Mouse (Mus musculus) intestine, embryonic 15.5 days (tissue): ENCODE data around the gene Umad1. TPM values are rescaled to one million over a fixed set of nuclear protein-coding genes. Genes with fewer than 3 reads are reported as not detected.

Experiments
- ATAC-seq: fragments of 200-750 bp; cut with Nextera tagmentation; 2 replicates; pipeline ENCODE4 v1.8.0; 2017; ENCODE audit warnings: moderate TSS enrichment, moderate library complexity
- H3K27ac ChIP-seq: fragments of 300-500 bp; sonication (generic); 2 replicates; pipeline ENCODE4 v1.5.1; 2015; ENCODE audit warnings: mild to moderate bottlenecking, inconsistent platforms
- H3K27me3 ChIP-seq: fragments of 300-500 bp; sonication (generic); replicated peaks from 2 replicates; pipeline ENCODE4 v1.6.1; 2015; ENCODE audit warnings: inconsistent platforms
- H3K36me3 ChIP-seq: fragments of 300-500 bp; sonication (generic); 2 replicates; pipeline ENCODE4 v1.6.1; 2015; ENCODE audit warnings: inconsistent platforms
- H3K4me1 ChIP-seq: fragments of 300-500 bp; sonication (generic); replicated peaks from 2 replicates; pipeline ENCODE4 v1.6.1; 2015; ENCODE audit warnings: inconsistent platforms
- H3K4me2 ChIP-seq: fragments of 300-500 bp; sonication (generic); replicated peaks from 2 replicates; pipeline ENCODE4 v1.6.1; 2015; ENCODE audit warnings: mild to moderate bottlenecking, inconsistent platforms
- H3K4me3 ChIP-seq: fragments of 300-500 bp; sonication (generic); replicated peaks from 2 replicates; pipeline ENCODE4 v1.5.1; 2015; ENCODE audit warnings: inconsistent platforms
- H3K9ac ChIP-seq: fragments of 300-500 bp; sonication (generic); 2 replicates; pipeline ENCODE4 v1.6.1; 2015; ENCODE audit warnings: inconsistent platforms
- H3K9me3 ChIP-seq: fragments of 300-500 bp; sonication (generic); 2 replicates; pipeline ENCODE4 v1.6.1; 2016; ENCODE audit warnings: inconsistent platforms
- WGBS: fragments of 180-500 bp; shearing (Covaris S2); methylation state at CpG from one replicate; pipeline ENCODE4 v1.1.7; 2015; 5-methylcytosine and 5-hydroxymethylcytosine counted together
- polyA plus RNA-seq: library from polyadenylated mRNA; unstranded; fragments of >200 nt; fragmentation: Nextera tagmentation; extraction: Ambion mirVana; gene quantifications from 2 replicates; pipeline ENCODE4 v1.2.1, GENCODE M21; 2015

The Umad1 gene
- polyA plus RNA-seq, 1 experiment from 2014 or later, result 25.5 TPM

DNA sequence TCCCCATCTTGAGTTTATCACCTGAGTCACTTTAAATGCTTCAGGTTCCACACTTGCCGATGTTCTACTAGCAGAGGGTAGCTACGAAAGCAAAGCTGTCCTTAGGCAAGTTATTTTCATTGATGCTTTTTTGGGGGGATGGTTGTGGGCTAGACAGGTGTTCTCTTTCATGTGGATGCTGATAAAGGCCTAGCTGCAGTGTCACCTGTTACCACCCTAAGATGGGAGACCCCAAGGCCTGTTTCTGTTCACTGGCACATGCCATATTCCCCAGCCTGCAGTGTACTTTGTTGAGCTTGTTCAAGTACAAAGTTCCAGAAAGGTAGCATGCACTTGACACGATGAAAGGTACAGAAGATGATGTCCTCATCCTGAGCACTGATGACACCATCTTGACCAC is 178.8 kb downstream of the Umad1 start:
- H3K4me1 ChIP-seq, result no peaks in the 10 kb centered on the region
- no peaks in the 10 kb centered on the region for H3K27me3 ChIP-seq
- no peak overlapping the region for H3K4me2 ChIP-seq
- H3K4me3 ChIP-seq, result no peak overlapping the region
- no peak overlapping the region for H3K27ac ChIP-seq
- no peak for ATAC-seq
- H3K9ac ChIP-seq, result no peak overlapping the region
- no peaks in the 10 kb centered on the region for H3K36me3 ChIP-seq
- 96% methylated on average over 3 of the region's 3 CpGs for WGBS
- H3K9me3 ChIP-seq, result no peaks in the 10 kb centered on the region; the same call in 1 of the 2 replicates

DNA sequence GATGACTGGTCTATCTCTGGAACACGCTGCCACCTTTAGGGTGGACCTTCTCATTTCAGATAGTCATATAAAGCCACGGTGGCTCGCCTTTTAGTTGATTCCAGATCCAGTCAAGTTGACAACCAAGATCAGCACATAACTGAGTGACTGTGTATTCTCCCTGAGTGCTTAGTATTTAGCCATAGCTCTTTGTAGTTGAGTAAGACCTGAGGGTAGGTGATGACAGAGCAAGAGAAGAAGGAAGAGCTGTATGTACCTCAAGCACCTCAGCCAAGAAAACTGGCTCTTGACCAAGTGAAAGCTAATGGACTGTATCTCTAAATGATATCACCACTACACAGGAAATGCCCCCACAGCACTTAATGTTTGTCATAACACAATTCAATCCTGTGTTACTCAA is 182.7 kb downstream of the Umad1 start:
- WGBS, result 85% methylated on average over 3 of the region's 3 CpGs
- Histone ChIP-seq H3K4me3 (no peak overlapping the region), H3K4me2 (no peak overlapping the region), H3K9ac (no peak overlapping the region), H3K27ac (no peak overlapping the region), H3K36me3 (no peaks in the 10 kb centered on the region), H3K27me3 (no peaks in the 10 kb centered on the region), H3K9me3 (no peaks in the 10 kb centered on the region; the same call in 1 of the 2 replicates), H3K4me1 (0 out of 2 replicates have a peak, but pooled peaks cover 2% of the 10 kb centered on the region)
- no peak for ATAC-seq

DNA sequence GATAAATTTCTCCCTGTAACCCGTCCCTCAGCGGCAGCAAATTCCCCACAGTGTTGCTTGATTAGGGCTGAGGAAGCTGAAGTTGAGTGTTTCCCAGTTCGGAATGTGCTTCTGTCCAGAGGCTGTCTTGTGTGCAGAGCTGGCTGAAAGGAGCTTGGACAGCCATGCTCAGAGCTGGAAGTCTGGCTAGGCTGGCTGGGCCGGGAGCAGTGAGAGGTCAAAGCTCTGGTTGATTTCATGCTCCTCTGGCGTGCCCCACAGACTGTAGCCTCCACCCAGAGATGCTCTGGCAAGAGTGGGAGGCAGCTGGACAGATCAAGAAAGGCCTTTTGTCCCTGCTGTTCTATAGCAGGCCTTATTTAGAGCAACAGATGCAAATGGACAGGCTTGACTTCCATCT is 187.7 kb downstream of the Umad1 start:
- H3K9me3 ChIP-seq, result no peaks in the 10 kb centered on the region
- H3K36me3 ChIP-seq, result no peaks in the 10 kb centered on the region
- H3K4me1 ChIP-seq, result 0 out of 2 replicates have a peak, but pooled peaks cover 3% of the 10 kb centered on the region
- 46% methylated on average over 5 of the region's 5 CpGs for WGBS
- H3K4me2 ChIP-seq, result no peak overlapping the region
- H3K27me3 ChIP-seq, result no peaks in the 10 kb centered on the region
- H3K4me3 ChIP-seq, result no peak overlapping the region
- H3K9ac ChIP-seq, result no peak overlapping the region
- H3K27ac ChIP-seq, result no peak overlapping the region
- ATAC-seq, result peak; percentile 51

DNA sequence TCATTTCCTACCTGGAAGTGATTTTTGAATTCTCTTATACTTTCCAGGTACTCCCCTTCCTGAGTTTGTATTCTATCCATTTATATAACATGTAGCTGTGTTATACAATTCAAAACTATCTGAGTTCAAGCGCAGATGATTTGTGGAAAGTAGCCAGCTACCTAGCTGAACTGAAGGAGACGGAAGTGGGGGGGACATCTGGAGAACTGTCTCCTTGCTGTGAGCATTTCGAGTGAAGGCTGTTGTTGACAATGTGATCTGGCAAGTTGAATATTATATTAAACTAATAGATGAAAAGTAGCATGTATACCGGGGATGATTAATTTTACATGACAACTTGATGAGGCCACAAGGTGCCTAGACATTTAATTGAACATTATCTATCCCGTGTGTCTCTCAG is 196.5 kb downstream of the Umad1 start:
- WGBS, result 85% methylated on average over 5 of the region's 5 CpGs
- Histone ChIP-seq H3K27ac (no peak overlapping the region), H3K4me1 (no peaks in the 10 kb centered on the region), H3K4me2 (no peak overlapping the region), H3K9me3 (no peaks in the 10 kb centered on the region), H3K9ac (no peak overlapping the region), H3K4me3 (no peak overlapping the region), H3K36me3 (no peaks in the 10 kb centered on the region), H3K27me3 (no peaks in the 10 kb centered on the region)
- no peak for ATAC-seq

- no peak overlapping the region for H3K4me3 ChIP-seq
- no peaks in the 10 kb centered on the region for H3K36me3 ChIP-seq
- no peaks in the 10 kb centered on the region for H3K27me3 ChIP-seq
- H3K9ac ChIP-seq, result no peak overlapping the region
- no peak overlapping the region for H3K4me2 ChIP-seq
- no peaks in the 10 kb centered on the region for H3K9me3 ChIP-seq
- H3K4me1 ChIP-seq, result no peaks in the 10 kb centered on the region
- H3K27ac ChIP-seq, result no peak overlapping the region
- ATAC-seq, result no peak
- WGBS, result 89% methylated on average over 4 of the region's 4 CpGs
These were observed 199.5 kb downstream of the Umad1 start for GRCm38 (mm10) chr6:8458596-8458995.

GRCm38 (mm10) chr6:8462447-8462846 is 203.4 kb downstream of the Umad1 start:
- H3K27me3 ChIP-seq, result no peaks in the 10 kb centered on the region
- 79% methylated on average over 2 of the region's 2 CpGs for WGBS
- ATAC-seq, result peak; percentile 63

GRCm38 (mm10) chr6:8465388-8465787 is 206.3 kb downstream of the Umad1 start:
- Histone ChIP-seq H3K27ac (no peak overlapping the region), H3K36me3 (no peaks in the 10 kb centered on the region), H3K4me2 (peak overlapping the region; percentile 30; the same call in 1 of the 2 replicates), H3K9me3 (no peaks in the 10 kb centered on the region), H3K4me1 (no peaks in the 10 kb centered on the region), H3K27me3 (no peaks in the 10 kb centered on the region), H3K4me3 (no peak overlapping the region), H3K9ac (no peak overlapping the region)
- WGBS, result 64% methylated on average over 1 of the region's 1 CpGs
- peak; percentile 77 for ATAC-seq

More at GRCm38 (mm10) chr6:8462447-8462846, 203.4 kb downstream of the Umad1 start:
- H3K4me3 ChIP-seq, result no peak overlapping the region
- H3K4me2 ChIP-seq, result no peak overlapping the region
- no peaks in the 10 kb centered on the region for H3K9me3 ChIP-seq
- no peaks in the 10 kb centered on the region for H3K4me1 ChIP-seq
- no peak overlapping the region for H3K27ac ChIP-seq
- H3K36me3 ChIP-seq, result no peaks in the 10 kb centered on the region
- no peak overlapping the region for H3K9ac ChIP-seq

DNA sequence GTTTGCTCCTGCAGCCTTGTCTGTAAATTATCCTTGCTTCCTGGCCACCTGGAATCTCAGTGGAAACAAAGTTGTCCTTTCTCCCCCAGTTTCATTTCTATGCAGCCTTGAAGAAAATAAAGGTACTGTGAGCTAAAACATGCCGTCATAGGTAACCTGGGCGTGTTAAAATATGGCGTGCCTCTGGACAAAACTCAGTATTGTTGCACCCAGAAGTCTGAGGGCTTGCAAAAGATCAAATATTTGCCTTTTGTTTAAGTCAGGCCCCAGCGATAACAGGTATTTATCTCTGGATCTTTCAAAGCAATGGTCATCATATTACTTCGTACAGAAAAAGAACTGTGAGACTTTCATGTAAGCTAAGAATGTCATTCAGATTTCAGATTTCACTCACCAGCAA is 206.9 kb downstream of the Umad1 start:
- Histone ChIP-seq H3K4me3 (no peak overlapping the region), H3K27ac (no peak overlapping the region), H3K36me3 (no peaks in the 10 kb centered on the region), H3K4me1 (no peaks in the 10 kb centered on the region), H3K4me2 (no peak overlapping the region), H3K27me3 (no peaks in the 10 kb centered on the region), H3K9me3 (no peaks in the 10 kb centered on the region), H3K9ac (no peak overlapping the region)
- 64% methylated on average over 5 of the region's 5 CpGs for WGBS
- ATAC-seq, result 0 out of 2 replicates have a peak, but pooled peaks have one; percentile 16

DNA sequence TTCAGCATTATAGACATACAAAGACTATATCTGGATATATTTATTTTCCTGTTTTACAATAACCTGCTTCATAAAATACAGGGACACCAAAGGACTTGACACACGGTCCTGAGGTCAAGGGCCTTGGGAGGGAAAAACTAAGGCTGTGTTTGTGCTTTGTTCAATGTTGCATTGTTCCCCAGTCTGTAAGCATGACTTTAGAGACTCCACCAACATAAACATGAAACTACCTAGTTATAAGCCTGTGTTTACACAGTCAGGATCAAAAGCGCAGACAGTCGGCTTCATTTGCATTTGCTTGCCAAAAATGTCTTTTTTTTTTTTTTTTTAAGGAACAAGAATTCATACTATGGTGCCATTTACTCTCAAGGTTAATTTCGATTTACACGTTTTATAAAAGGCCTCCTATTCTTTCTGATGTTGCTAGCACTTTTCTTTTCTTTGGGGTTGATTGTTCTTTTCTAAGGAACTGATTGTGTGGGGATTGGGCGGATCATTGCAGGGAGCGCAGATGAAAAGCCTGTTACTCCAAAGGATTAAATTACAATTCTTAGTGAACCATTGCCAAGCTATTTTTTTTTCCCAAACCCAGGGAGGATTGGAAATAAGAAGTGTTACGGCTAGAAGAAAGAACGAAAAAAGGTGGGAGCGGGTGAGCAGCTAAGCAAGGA is 208.7 kb downstream of the Umad1 start:
- Histone ChIP-seq H3K9me3 (no peaks in the 10 kb centered on the region), H3K4me1 (no peaks in the 10 kb centered on the region), H3K9ac (no peak overlapping the region), H3K36me3 (no peaks in the 10 kb centered on the region), H3K4me2 (no peak overlapping the region), H3K27ac (no peak overlapping the region), H3K27me3 (no peaks in the 10 kb centered on the region), H3K4me3 (no peak overlapping the region)
- no peak for ATAC-seq
- WGBS, result 85% methylated on average over 10 of the region's 10 CpGs

- Histone ChIP-seq H3K27ac (no peak overlapping the region), H3K4me1 (peaks cover 6% of the 10 kb centered on the region; the same call in 1 of the 2 replicates), H3K4me2 (no peak overlapping the region), H3K4me3 (no peak overlapping the region), H3K36me3 (no peaks in the 10 kb centered on the region), H3K9ac (no peak overlapping the region), H3K9me3 (no peaks in the 10 kb centered on the region), H3K27me3 (no peaks in the 10 kb centered on the region)
- ATAC-seq, result no peak
- 91% methylated on average over 3 of the region's 3 CpGs for WGBS
These were observed 210.8 kb downstream of the Umad1 start for GRCm38 (mm10) chr6:8469918-8470317.

DNA sequence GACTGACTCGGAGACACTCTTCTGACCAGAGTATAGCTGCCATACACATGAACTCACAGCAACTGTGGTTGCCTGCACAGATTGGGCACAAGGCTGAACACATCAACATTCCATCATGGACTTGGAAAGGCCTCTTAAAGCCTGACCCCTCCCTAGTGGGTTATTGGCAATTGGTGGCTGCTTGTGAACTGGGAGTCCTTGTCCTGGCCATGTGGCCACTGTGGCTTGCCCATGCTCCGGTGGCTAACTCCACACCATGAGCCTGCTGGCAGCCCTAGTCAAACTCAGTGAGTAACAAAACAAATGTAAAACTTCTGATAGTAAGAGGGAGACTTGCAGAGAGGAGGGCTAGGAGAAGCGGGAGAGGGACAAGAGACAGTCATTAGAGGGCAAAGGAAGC is 213.0 kb downstream of the Umad1 start:
- Histone ChIP-seq H3K36me3 (no peaks in the 10 kb centered on the region), H3K4me2 (no peak overlapping the region), H3K27me3 (no peaks in the 10 kb centered on the region), H3K9me3 (no peaks in the 10 kb centered on the region), H3K9ac (no peak overlapping the region), H3K27ac (no peak overlapping the region), H3K4me1 (peaks cover 6% of the 10 kb centered on the region; the same call in 1 of the 2 replicates), H3K4me3 (no peak overlapping the region)
- no peak for ATAC-seq
- WGBS, result 90% methylated on average over 3 of the region's 3 CpGs

GRCm38 (mm10) chr6:8472915-8473314 is 213.8 kb downstream of the Umad1 start:
- no peaks in the 10 kb centered on the region for H3K9me3 ChIP-seq
- no peak for ATAC-seq
- H3K4me1 ChIP-seq, result peaks cover 6% of the 10 kb centered on the region; the same call in 1 of the 2 replicates
- H3K27me3 ChIP-seq, result no peaks in the 10 kb centered on the region
- H3K27ac ChIP-seq, result no peak overlapping the region
- H3K4me2 ChIP-seq, result no peak overlapping the region
- no peak overlapping the region for H3K4me3 ChIP-seq
- H3K36me3 ChIP-seq, result no peaks in the 10 kb centered on the region
- 37% methylated on average over 5 of the region's 5 CpGs for WGBS
- H3K9ac ChIP-seq, result no peak overlapping the region

- Histone ChIP-seq H3K4me2 (no peak overlapping the region), H3K4me1 (peaks cover 6% of the 10 kb centered on the region; the same call in 1 of the 2 replicates), H3K27ac (no peak overlapping the region), H3K36me3 (no peaks in the 10 kb centered on the region), H3K4me3 (no peak overlapping the region), H3K27me3 (no peaks in the 10 kb centered on the region), H3K9ac (no peak overlapping the region), H3K9me3 (no peaks in the 10 kb centered on the region)
- WGBS, result 48% methylated on average over 5 of the region's 5 CpGs
- peak; percentile 31; the same call in 1 of the 2 replicates for ATAC-seq
These were observed 214.4 kb downstream of the Umad1 start for GRCm38 (mm10) chr6:8473498-8473897.
